Mouse (Mus musculus): ENCODE results near the gene Cmpk1.

DNA sequence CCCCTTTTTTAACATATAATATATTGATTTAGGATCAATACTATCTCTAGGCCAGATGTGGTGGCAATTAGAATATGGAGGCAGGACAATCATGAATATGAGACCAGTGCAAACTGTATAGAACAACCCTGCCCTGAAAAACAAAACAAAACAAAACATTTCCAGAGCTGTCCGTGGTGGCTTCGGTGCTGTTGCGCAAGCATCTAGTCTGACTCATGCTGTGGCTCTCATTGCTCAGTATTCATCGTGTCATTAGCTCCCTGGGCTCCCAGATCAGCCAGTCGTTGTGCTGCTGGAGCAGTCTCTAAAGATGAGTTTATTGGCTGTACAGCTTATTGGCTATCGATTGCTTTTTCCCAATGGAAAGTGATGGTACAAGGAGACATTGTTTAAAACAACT lies 48.0 kb upstream of the Cmpk1 start:
- TF ChIP-seq CTCF (IDR thresholded peaks at IDR 0.05; ENCODE audit: low read depth, low read length) (no peak), POLR2A (IDR thresholded peaks at IDR 0.05; ENCODE audit: extremely low read depth, insufficient read depth, low read length) (no peak)

Data from liver, adult 2 months (tissue).